Mouse (Mus musculus): Measurements from ENCODE around the gene Slc16a5.

GRCm38 (mm10) chr11:115420336-115421190 lies 41.7 kb upstream of the Slc16a5 start:
- TF ChIP-seq CTCF (IDR thresholded peaks at IDR 0.05; ENCODE audit: control insufficient read depth, insufficient read depth, low read length) (no peak), POLR2A (IDR thresholded peaks at IDR 0.05; ENCODE audit: borderline replicate concordance, control insufficient read depth, low read depth, low read length) (no peak)
